In genomic region chr6:42264626-42265312, GRCm38 (mm10) we compare ENCODE assay signal across 8 mouse cellular contexts. TPM values are rescaled to one million over a fixed set of nuclear protein-coding genes. Genes with fewer than 3 reads are reported as not detected.
DNase-seq lines count a peak whose midpoint lies in the region; ATAC-seq and TF ChIP-seq lines count a peak whose summit lies in the region.

Casp2 (plus strand) TSS chr6:42264985.

- peak within 1 kb of the TSS; percentile 87 for H3K4me2 ChIP-seq in forebrain, embryonic 15.5 days (replicated peaks)

- peak; percentile 98 for DNase-seq in ES-E14 (ENCODE audit: low read depth, low spot score)
- DNase-seq in cerebellum, adult 11-12 months, result peak; percentile 99
- peak; percentile 97 for DNase-seq in heart, postnatal 25 days (ENCODE audit: low spot score)
- DNase-seq in layer of hippocampus, adult 18-20 months (ENCODE audit: low spot score in 2 of 2), result peak; percentile 98 to 99
- peak; percentile 97 for DNase-seq in lung, adult 2 months
- DNase-seq in thymus, adult 18-20 months, result peak; percentile 95 to 97

- peak within 1 kb of the TSS; percentile 98 for H3K9ac ChIP-seq in ES-E14 (ENCODE audit: insufficient read depth, low read depth, low read length, poor library complexity, severe bottlenecking)
- peak within 1 kb of the TSS; percentile 83 for H3K9ac ChIP-seq in forebrain, embryonic 15.5 days (replicated peaks)

- H3K4me1 ChIP-seq in ES-E14 (ENCODE audit: control insufficient read depth in 2 of 2, insufficient read depth in 2 of 2, low read length in 2 of 2, poor library complexity in 1 of 2), result peaks cover 3 to 8% of the 10 kb centered on the region in 2 experiments; a peak in 3 of 4 replicates
- H3K4me1 ChIP-seq in forebrain, embryonic 15.5 days, result peaks cover 20% of the 10 kb centered on the region
- no peaks in the 10 kb centered on the region; the same call in 1 of the 2 replicates for H3K4me1 ChIP-seq in lung, adult 2 months (ENCODE audit: control insufficient read depth, insufficient read depth, low read length)

- under 1% methylated on average over 46 of the region's 51 CpGs for WGBS in forebrain, embryonic 15.5 days
- under 1% methylated on average over 45 of the region's 51 CpGs for WGBS in lung, adult 2 months

- H3K27me3 ChIP-seq in forebrain, embryonic 15.5 days, result no peaks in the 10 kb centered on the region

- TF ChIP-seq CTCF in lung, adult 2 months (IDR thresholded peaks at IDR 0.05; ENCODE audit: insufficient read depth, low read length), result peak; percentile 95

- TF ChIP-seq POLR2A in lung, adult 2 months (IDR thresholded peaks at IDR 0.05; ENCODE audit: borderline replicate concordance, extremely low read depth, low read depth, low read length), result peak; percentile 57; the same call in 1 of the 2 replicates

- in situ Hi-C loops in ES-E14 (cut with MboI; ENCODE audit: low sequenced_read_pairs in 2 of 2, unreplicated experiment in 2 of 2), result no loop called here

- H3K9me3 ChIP-seq in ES-E14 (ENCODE audit: control insufficient read depth, insufficient read depth, low read depth, low read length), result no peaks in the 10 kb centered on the region
- no peaks in the 10 kb centered on the region for H3K9me3 ChIP-seq in forebrain, embryonic 15.5 days

- peak; percentile 99 for ATAC-seq in forebrain, embryonic 15.5 days (replicated peaks)
- ATAC-seq in neutrophil, adult 5-6 weeks (ENCODE audit: extremely low read depth, insufficient number of reproducible peaks, low FRiP score, poor library complexity, severe bottlenecking), result peak; percentile 94

- H3K4me3 ChIP-seq in ES-E14 (ENCODE audit: insufficient read depth in 1 of 2, low read depth in 1 of 2, low read length in 2 of 2, poor library complexity in 1 of 2, severe bottlenecking in 1 of 2), result peak within 1 kb of the TSS; percentile 93 to 99
- peak within 1 kb of the TSS; percentile 68 for H3K4me3 ChIP-seq in forebrain, embryonic 15.5 days
- peak within 1 kb of the TSS; percentile 73 for H3K4me3 ChIP-seq in lung, adult 2 months (replicated peaks; ENCODE audit: extremely low read depth, low read depth, low read length)

- peak within 1 kb of the TSS; percentile 79 for H3K27ac ChIP-seq in ES-E14 (ENCODE audit: insufficient read depth, low read depth, low read length, poor library complexity, severe bottlenecking)
- peak within 1 kb of the TSS; percentile 87 for H3K27ac ChIP-seq in forebrain, embryonic 15.5 days (replicated peaks)

- intact Hi-C loops in heart, postnatal 25 days (cut with DNase I), result loop anchor here (1.0 to 10.0 kb wide), 4 partner anchors 37 to 1010 kb away; partner anchors contain the start of gene Fam131b

- H3K36me3 ChIP-seq in ES-E14 (ENCODE audit: control insufficient read depth, insufficient read depth, low read length, poor library complexity, severe bottlenecking), result peaks cover 21% of the 10 kb centered on the region
- H3K36me3 ChIP-seq in forebrain, embryonic 15.5 days, result peaks cover 26% of the 10 kb centered on the region

TF ChIP-seq in ES-E14, 5 proteins besides CTCF, POLR2A, EP300 and RAD21:
- TF ChIP-seq ZNF384 (IDR thresholded peaks at IDR 0.05; ENCODE audit: low read depth, low read length), result no peak
- TF ChIP-seq MAFK (IDR thresholded peaks at IDR 0.05; ENCODE audit: insufficient read depth, low read depth, low read length), result no peak
- 0 out of 2 replicates have a peak, but pooled peaks have one; percentile 24 for TF ChIP-seq HCFC1 (IDR thresholded peaks at IDR 0.05; ENCODE audit: borderline replicate concordance, insufficient read depth, low read length)
- no peak for TF ChIP-seq CHD2 (IDR thresholded peaks at IDR 0.05; ENCODE audit: low read depth, low read length)
- TF ChIP-seq ZC3H11A (IDR thresholded peaks at IDR 0.05; ENCODE audit: borderline replicate concordance, low read depth, low read length), result no peak

RNA-seq across cellular contexts. Expression of gene Casp2, which starts in this region (rescaled TPM):
- 34.8 and 51.6 TPM in 2 replicates for total RNA-seq in ES-E14 (2012; rRNA removed)
- 61.4 and 62.7 TPM in 2 replicates for polyA plus RNA-seq in forebrain, embryonic 15.5 days (2015; fragmentation: Nextera tagmentation; extraction: Ambion mirVana)
- total RNA-seq in heart, postnatal 25 days (2021), result 10 to 100 TPM; 10.5 to 11.7 TPM
- total RNA-seq in layer of hippocampus, adult 18-20 months (2021), result 10 to 100 TPM; 17.4 to 24.0 TPM
- 24.2 and 36.7 TPM in 2 replicates for polyA plus RNA-seq in lung, adult 2 months (2012; rRNA removed)
- 69.6 and 74.8 TPM in 2 replicates for total RNA-seq in neutrophil, adult 5-6 weeks (2017)

Comparison
In these comparisons a context has a peak if more than half of its experiments do, and no peak if none do; other contexts are left out.
1. Peak in every context shown above with its lines: DNase-seq, ATAC-seq, H3K4me3 ChIP-seq and H3K27ac ChIP-seq.